Mouse (Mus musculus) cerebellum, adult 2 months (tissue): ENCODE measurements around the gene Gm20903. TPM values are rescaled to one million over a fixed set of nuclear protein-coding genes. Genes with fewer than 3 reads are reported as not detected.
"Not testable (repeated sequence)": the region's sequence is repeated elsewhere in the genome, so short reads cannot be mapped to it uniquely, and the experiment has no call there.

Source experiments
- DNase-seq, 2 experiments: peaks; one replicate each; pipeline ENCODE4 v3.0.0; 2021
- H3K27ac ChIP-seq: fragments of 200-500 bp; 2 replicates; pipeline ENCODE4 v1.5.1; 2012; ENCODE audit warnings: low read length, control low read depth, inconsistent platforms; ENCODE audit not compliant: insufficient read depth
- H3K27me3 ChIP-seq: fragments of 200-500 bp; 2 replicates; pipeline ENCODE4 v1.6.1; 2012; ENCODE audit warnings: inconsistent platforms, mild to moderate bottlenecking, low read length, moderate library complexity; ENCODE audit not compliant: control insufficient read depth, insufficient read depth
- H3K4me1 ChIP-seq: fragments of 200-500 bp; 2 replicates; pipeline ENCODE4 v1.6.1; 2011; ENCODE audit warnings: low read length; ENCODE audit not compliant: control insufficient read depth, insufficient read depth
- H3K4me3 ChIP-seq: fragments of 200-500 bp; replicated peaks from 2 replicates; pipeline ENCODE3; 2011; ENCODE audit warnings: mild to moderate bottlenecking, low read depth, low read length, control low read depth; ENCODE audit not compliant: insufficient read depth
- WGBS: fragments of 180-500 bp; shearing (Covaris S2); methylation state at CpG from one replicate; pipeline ENCODE4 v1.1.7; 2018; 5-methylcytosine and 5-hydroxymethylcytosine counted together
- polyA plus RNA-seq: library from polyadenylated mRNA; depleted of rRNA; stranded (reverse); fragments of >200 nt; gene quantifications from 2 replicates; pipeline ENCODE4 v1.2.3, GENCODE M21; 2012; rRNA removed

The Gm20903 gene
- polyA plus RNA-seq = not detected in 2 replicates

DNA sequence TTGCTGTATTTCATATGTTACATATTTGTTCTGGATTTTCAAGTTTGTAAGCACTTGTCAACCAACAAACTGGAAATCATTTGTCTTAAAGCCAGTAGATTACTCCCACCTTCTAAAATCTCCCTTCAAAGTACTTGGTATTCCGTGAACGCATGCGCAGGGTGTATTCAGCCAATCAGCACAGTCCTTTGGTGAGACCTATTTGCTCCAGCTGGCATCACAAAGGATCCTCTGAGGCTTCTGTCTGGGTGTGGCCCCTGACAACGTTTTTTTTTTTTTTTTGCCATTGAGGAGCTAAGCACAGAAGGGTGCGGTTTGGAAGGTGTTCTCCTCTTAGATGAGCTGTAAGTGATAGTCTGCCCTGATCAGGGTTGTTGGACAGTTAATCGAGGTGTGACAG is at the start of gene Gm20903:
Gm20903 (plus strand) TSS at position 301 of the 400 bp plus-strand sequence.
- whole genome bisulfite sequencing = 44% methylated on average over 2 of the region's 6 CpGs
- H3K27me3 ChIP-seq, H3K27ac ChIP-seq, H3K4me3 ChIP-seq, DNase-seq, H3K4me1 ChIP-seq: not testable (repeated sequence)
